Mouse (Mus musculus): ENCODE results near the gene Tsfm. TPM values are rescaled to one million over a fixed set of nuclear protein-coding genes. Genes with fewer than 3 reads are reported as not detected.

Tsfm gene
- polyA plus RNA-seq, 1 experiment from 2014 or later: 86.6 TPM

- no peak for ATAC-seq (ENCODE audit: extremely low read depth, insufficient number of reproducible peaks, low FRiP score, low TSS enrichment)
Observed at GRCm38 (mm10) chr10:126981746-126982145, 48.9 kb downstream of the Tsfm start.

GRCm38 (mm10) chr10:126980933-126981530, 49.6 kb downstream of the Tsfm start:
- H3K36me3 ChIP-seq: no peaks in the 10 kb centered on the region
- peak overlapping the region; percentile 100 for H3K9ac ChIP-seq
- peak overlapping the region; percentile 100 for H3K27ac ChIP-seq (replicated peaks)
- H3K4me3 ChIP-seq: peak overlapping the region; percentile 97
- no peaks in the 10 kb centered on the region for H3K27me3 ChIP-seq (replicated peaks)
- peaks cover 68% of the 10 kb centered on the region for H3K4me1 ChIP-seq
- no peak for ATAC-seq (ENCODE audit: extremely low read depth, insufficient number of reproducible peaks, low FRiP score, low TSS enrichment)
- H3K4me2 ChIP-seq: peak overlapping the region; percentile 86
- 8% methylated on average over 11 of the region's 11 CpGs for WGBS
- no peaks in the 10 kb centered on the region for H3K9me3 ChIP-seq

More at GRCm38 (mm10) chr10:126981746-126982145, 48.9 kb downstream of the Tsfm start:
- Histone ChIP-seq H3K4me1 (peaks cover 73% of the 10 kb centered on the region), H3K9me3 (no peaks in the 10 kb centered on the region), H3K27me3 (replicated peaks) (no peaks in the 10 kb centered on the region), H3K4me2 (peak overlapping the region; percentile 86), H3K36me3 (no peaks in the 10 kb centered on the region), H3K27ac (replicated peaks) (peak overlapping the region; percentile 100), H3K4me3 (peak overlapping the region; percentile 97), H3K9ac (peak overlapping the region; percentile 100)
- WGBS: 51% methylated on average over 3 of the region's 3 CpGs

GRCm38 (mm10) chr10:126980221-126980932, 50.3 kb downstream of the Tsfm start:
- no peak for ATAC-seq (ENCODE audit: extremely low read depth, insufficient number of reproducible peaks, low FRiP score, low TSS enrichment)
- Histone ChIP-seq H3K27me3 (replicated peaks) (no peaks in the 10 kb centered on the region), H3K9ac (peak overlapping the region; percentile 100), H3K9me3 (no peaks in the 10 kb centered on the region), H3K4me1 (peaks cover 66% of the 10 kb centered on the region), H3K4me2 (peak overlapping the region; percentile 86), H3K36me3 (no peaks in the 10 kb centered on the region), H3K4me3 (peak overlapping the region; percentile 97), H3K27ac (replicated peaks) (peak overlapping the region; percentile 100)
- 2% methylated on average over 16 of the region's 16 CpGs for WGBS

GRCm38 (mm10) chr10:126979636-126980151, 50.9 kb downstream of the Tsfm start:
- Histone ChIP-seq H3K9ac (peak overlapping the region; percentile 100), H3K4me3 (peak overlapping the region; percentile 97), H3K36me3 (no peaks in the 10 kb centered on the region), H3K4me2 (peak overlapping the region; percentile 86), H3K4me1 (peaks cover 59% of the 10 kb centered on the region), H3K27me3 (replicated peaks) (no peaks in the 10 kb centered on the region), H3K9me3 (no peaks in the 10 kb centered on the region), H3K27ac (replicated peaks) (peak overlapping the region; percentile 100)
- under 1% methylated on average over 26 of the region's 57 CpGs for WGBS
- no peak for ATAC-seq (ENCODE audit: extremely low read depth, insufficient number of reproducible peaks, low FRiP score, low TSS enrichment)

- Histone ChIP-seq H3K9ac (peak overlapping the region; percentile 100), H3K4me3 (peak overlapping the region; percentile 97), H3K9me3 (no peaks in the 10 kb centered on the region), H3K4me1 (peaks cover 54% of the 10 kb centered on the region), H3K36me3 (no peaks in the 10 kb centered on the region), H3K4me2 (peak overlapping the region; percentile 86), H3K27me3 (replicated peaks) (no peaks in the 10 kb centered on the region), H3K27ac (replicated peaks) (peak overlapping the region; percentile 100)
- WGBS: under 1% methylated on average over 47 of the region's 62 CpGs
- peak; percentile 27 for ATAC-seq (ENCODE audit: extremely low read depth, insufficient number of reproducible peaks, low FRiP score, low TSS enrichment)
Observed at GRCm38 (mm10) chr10:126979121-126979635, 51.5 kb downstream of the Tsfm start.

GRCm38 (mm10) chr10:126978277-126978994, 52.2 kb downstream of the Tsfm start, which contains the start of gene Ctdsp2:
Ctdsp2 (plus strand) TSS chr10:126978717.
- Histone ChIP-seq H3K9ac (peak within 1 kb of the TSS; percentile 100), H3K4me1 (peaks cover 47% of the 10 kb centered on the region), H3K36me3 (no peaks in the 10 kb centered on the region), H3K9me3 (no peaks in the 10 kb centered on the region), H3K27me3 (replicated peaks) (no peaks in the 10 kb centered on the region), H3K4me2 (peak within 1 kb of the TSS; percentile 86), H3K27ac (replicated peaks) (peak within 1 kb of the TSS; percentile 100), H3K4me3 (peak within 1 kb of the TSS; percentile 97)
- WGBS: under 1% methylated on average over 54 of the region's 56 CpGs
- ATAC-seq (ENCODE audit: extremely low read depth, insufficient number of reproducible peaks, low FRiP score, low TSS enrichment): peak; percentile 89

- no peak overlapping the region for H3K4me3 ChIP-seq
- H3K27ac ChIP-seq (replicated peaks): no peak overlapping the region
- no peaks in the 10 kb centered on the region for H3K9me3 ChIP-seq
- H3K36me3 ChIP-seq: no peaks in the 10 kb centered on the region
- H3K27me3 ChIP-seq (replicated peaks): no peaks in the 10 kb centered on the region
- H3K4me2 ChIP-seq: no peak overlapping the region
- ATAC-seq (ENCODE audit: extremely low read depth, insufficient number of reproducible peaks, low FRiP score, low TSS enrichment): no peak
- 65% methylated on average over 4 of the region's 4 CpGs for WGBS
- H3K4me1 ChIP-seq: peaks cover 46% of the 10 kb centered on the region
- no peak overlapping the region for H3K9ac ChIP-seq
Observed at GRCm38 (mm10) chr10:126977076-126977475, 53.6 kb downstream of the Tsfm start.

GRCm38 (mm10) chr10:126975706-126976105, 54.9 kb downstream of the Tsfm start:
- Histone ChIP-seq H3K27me3 (replicated peaks) (no peaks in the 10 kb centered on the region), H3K4me1 (peaks cover 46% of the 10 kb centered on the region), H3K9me3 (no peaks in the 10 kb centered on the region), H3K27ac (replicated peaks) (no peak overlapping the region), H3K4me2 (no peak overlapping the region), H3K4me3 (no peak overlapping the region), H3K9ac (no peak overlapping the region), H3K36me3 (no peaks in the 10 kb centered on the region)
- 65% methylated on average over 6 of the region's 6 CpGs for WGBS
- ATAC-seq (ENCODE audit: extremely low read depth, insufficient number of reproducible peaks, low FRiP score, low TSS enrichment): no peak

- Histone ChIP-seq H3K4me2 (no peak overlapping the region), H3K9ac (peak overlapping the region; percentile 20), H3K27me3 (replicated peaks) (no peaks in the 10 kb centered on the region), H3K4me1 (peaks cover 45% of the 10 kb centered on the region), H3K27ac (replicated peaks) (peak overlapping the region; percentile 87), H3K9me3 (no peaks in the 10 kb centered on the region), H3K36me3 (no peaks in the 10 kb centered on the region), H3K4me3 (no peak overlapping the region)
- WGBS: 30% methylated on average over 7 of the region's 7 CpGs
- no peak for ATAC-seq (ENCODE audit: extremely low read depth, insufficient number of reproducible peaks, low FRiP score, low TSS enrichment)
Observed at GRCm38 (mm10) chr10:126972988-126973387, 57.7 kb downstream of the Tsfm start.

GRCm38 (mm10) chr10:126972051-126972725, 58.5 kb downstream of the Tsfm start:
- Histone ChIP-seq H3K4me1 (peaks cover 39% of the 10 kb centered on the region), H3K27ac (replicated peaks) (peak overlapping the region; percentile 87), H3K27me3 (replicated peaks) (no peaks in the 10 kb centered on the region), H3K4me2 (peak overlapping the region; percentile 54), H3K9me3 (no peaks in the 10 kb centered on the region), H3K4me3 (0 out of 2 replicates have a peak overlapping the region, but pooled peaks have one; percentile 0), H3K36me3 (no peaks in the 10 kb centered on the region), H3K9ac (peak overlapping the region; percentile 20)
- peak; percentile 79 for ATAC-seq (ENCODE audit: extremely low read depth, insufficient number of reproducible peaks, low FRiP score, low TSS enrichment)
- WGBS: 9% methylated on average over 13 of the region's 13 CpGs

Data from heart, embryonic 13.5 days (tissue).